Mouse (Mus musculus) hindbrain, embryonic 14.5 days (tissue): Measurements from ENCODE around the gene Dnal1. TPM values are rescaled to one million over a fixed set of nuclear protein-coding genes. Genes with fewer than 3 reads are reported as not detected.
A peak's percentile ranks its signal among the peaks of the same experiment; 100 is the strongest.

Experiments
- ATAC-seq: fragments of 200-750 bp; cut with Nextera tagmentation; 2 replicates; pipeline ENCODE4 v1.8.0; 2017; ENCODE audit warnings: moderate number of reproducible peaks, mild to moderate bottlenecking, moderate TSS enrichment, moderate library complexity; ENCODE audit not compliant: low FRiP score
- DNase-seq: peaks from one replicate; pipeline ENCODE4 v3.0.0-alpha.2; 2015; ENCODE audit warnings: low spot score
- H3K27ac ChIP-seq: fragments of 300-500 bp; sonication (generic); 2 replicates; pipeline ENCODE4 v1.5.1; 2014; ENCODE audit warnings: mild to moderate bottlenecking, moderate library complexity
- H3K27me3 ChIP-seq: fragments of 300-500 bp; sonication (generic); 2 replicates; pipeline ENCODE4 v1.6.1; 2014; ENCODE audit warnings: mild to moderate bottlenecking, low read length, mixed read lengths; ENCODE audit not compliant: control insufficient read depth, insufficient read depth
- H3K36me3 ChIP-seq: fragments of 300-500 bp; sonication (generic); replicated peaks from 2 replicates; pipeline ENCODE4 v1.6.1; 2014; ENCODE audit not compliant: control insufficient read depth, insufficient read depth
- H3K4me1 ChIP-seq: fragments of 300-500 bp; sonication (generic); replicated peaks from 2 replicates; pipeline ENCODE4 v1.6.1; 2014; ENCODE audit warnings: antibody characterized with exemption, low read length, mixed read lengths; ENCODE audit not compliant: control insufficient read depth, insufficient read depth
- H3K4me2 ChIP-seq: fragments of 300-500 bp; sonication (generic); replicated peaks from 2 replicates; pipeline ENCODE4 v1.6.1; 2014; ENCODE audit warnings: mild to moderate bottlenecking, moderate library complexity
- H3K4me3 ChIP-seq: fragments of 300-500 bp; sonication (generic); replicated peaks from 2 replicates; pipeline ENCODE4 v1.5.1; 2014; ENCODE audit warnings: mild to moderate bottlenecking, low read length
- H3K9ac ChIP-seq: fragments of 300-500 bp; sonication (generic); 2 replicates; pipeline ENCODE4 v1.6.1; 2014
- H3K9me3 ChIP-seq: fragments of 300-500 bp; sonication (generic); 2 replicates; pipeline ENCODE4 v1.6.1; 2016; ENCODE audit warnings: low read length; ENCODE audit not compliant: control insufficient read depth
- WGBS: fragments of 180-500 bp; shearing (Covaris S2); extraction: QIAGEN DNeasy Blood & Tissue Kit; methylation state at CpG from one replicate; pipeline ENCODE4 v1.1.7; 2014; 5-methylcytosine and 5-hydroxymethylcytosine counted together
- polyA plus RNA-seq: library from polyadenylated mRNA; unstranded; fragments of >200 nt; fragmentation: Nextera tagmentation; extraction: Ambion mirVana; gene quantifications from 2 replicates; pipeline ENCODE4 v1.2.1, GENCODE M21; 2014

Gene Dnal1
- polyA plus RNA-seq, 1 experiment from 2014 or later = 6.3 TPM

DNA sequence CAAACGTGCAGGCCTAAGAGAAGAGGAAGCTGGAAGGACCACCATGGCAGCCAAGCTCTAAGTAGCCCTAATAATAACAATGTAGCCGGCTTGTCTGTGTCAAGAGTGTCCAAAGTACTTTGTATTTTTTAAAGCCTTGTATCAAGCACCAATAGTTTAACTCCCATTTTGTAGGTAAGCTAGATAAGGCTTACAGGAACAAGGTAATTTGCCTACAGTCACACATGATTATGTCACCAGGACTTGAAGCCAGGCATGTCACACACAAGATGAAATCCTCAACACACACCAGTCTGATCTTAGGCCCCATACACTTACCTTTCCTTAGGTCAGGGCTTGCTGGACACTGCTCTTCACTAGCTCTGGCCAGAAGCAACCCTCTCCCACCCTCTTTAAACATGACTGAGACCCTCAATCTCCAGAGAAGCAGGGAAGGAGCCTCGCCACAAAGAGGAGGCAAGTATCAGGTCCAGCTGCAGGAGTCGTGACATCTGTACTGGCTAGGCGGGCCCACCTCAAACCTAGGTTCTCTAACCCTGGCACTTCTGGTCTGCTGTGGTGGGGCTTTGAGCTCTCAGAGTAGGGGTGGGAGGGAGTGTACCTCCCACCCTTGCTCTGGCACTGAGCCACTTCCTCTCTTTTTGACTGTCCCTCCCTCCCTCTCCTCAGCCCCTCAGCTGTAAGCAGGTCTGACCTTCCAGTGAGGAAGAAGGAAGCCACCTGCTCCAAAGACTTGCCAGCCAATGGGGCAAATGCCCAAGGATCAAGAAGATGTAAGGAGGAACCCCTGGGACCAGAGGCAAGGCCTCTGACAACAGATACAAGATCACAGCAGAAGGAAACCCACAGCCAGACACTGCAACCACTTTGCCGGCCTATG, 63.0 kb downstream of the Dnal1 start:
- H3K27me3 ChIP-seq = no peaks in the 10 kb centered on the region
- no peak for ATAC-seq
- peaks cover 56% of the 10 kb centered on the region for H3K4me1 ChIP-seq
- H3K27ac ChIP-seq = peak overlapping the region; percentile 96
- peaks cover 14% of the 10 kb centered on the region for H3K36me3 ChIP-seq
- peak overlapping the region; percentile 65; the same call in 1 of the 2 replicates for H3K9ac ChIP-seq
- peak overlapping the region; percentile 71; the same call in 1 of the 2 replicates for H3K4me2 ChIP-seq
- no peak overlapping the region for H3K4me3 ChIP-seq
- no peaks in the 10 kb centered on the region for H3K9me3 ChIP-seq
- WGBS = 36% methylated on average over 6 of the region's 6 CpGs
- no peak for DNase-seq

- Histone ChIP-seq H3K9me3 (no peaks in the 10 kb centered on the region), H3K4me3 (no peak overlapping the region), H3K27me3 (no peaks in the 10 kb centered on the region), H3K27ac (no peak overlapping the region), H3K9ac (no peak overlapping the region), H3K36me3 (peaks cover 9% of the 10 kb centered on the region), H3K4me2 (no peak overlapping the region), H3K4me1 (peaks cover 56% of the 10 kb centered on the region)
- ATAC-seq (no peak), DNase-seq (no peak)
- WGBS = 54% methylated on average over 1 of the region's 1 CpGs
Observed at GRCm38 (mm10) chr12:84178052-84178451, 63.9 kb downstream of the Dnal1 start.

DNA sequence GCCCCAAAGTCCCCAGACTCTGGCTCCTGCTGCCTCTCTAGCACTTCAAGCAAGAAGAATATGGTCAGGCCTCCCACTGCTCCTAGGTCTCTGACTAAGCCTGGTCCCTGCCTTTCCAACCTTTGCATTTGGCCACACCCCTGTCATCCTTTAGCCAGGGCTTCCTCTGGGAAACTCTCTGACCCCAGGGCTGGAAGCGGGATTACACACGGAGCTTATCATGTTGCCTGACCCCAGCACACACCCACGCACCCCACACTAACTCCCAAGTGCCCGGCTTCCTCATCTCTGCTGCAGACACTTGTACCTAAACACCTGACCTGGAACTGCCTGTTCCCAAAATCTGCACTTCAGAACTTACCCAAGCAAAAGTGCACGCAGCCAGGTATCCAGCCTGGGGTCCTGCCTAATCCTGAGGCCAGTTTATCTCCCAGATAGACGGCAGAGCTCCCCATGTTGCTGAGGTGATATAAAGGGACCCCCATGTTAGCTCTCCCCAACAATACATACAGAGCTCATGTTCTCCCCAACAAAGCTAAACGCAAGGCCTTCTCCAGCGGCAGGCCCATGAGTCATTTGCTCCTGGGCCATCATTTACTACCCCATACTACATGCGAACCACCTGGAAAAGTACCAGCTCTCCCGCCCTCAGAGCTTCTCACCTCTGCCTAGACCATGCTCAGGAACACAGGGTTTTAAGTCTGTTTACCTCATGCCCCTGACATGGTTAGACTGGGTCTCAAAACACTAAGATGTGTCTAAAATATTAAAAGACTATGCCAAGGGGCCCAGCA, 64.7 kb downstream of the Dnal1 start:
- Histone ChIP-seq H3K36me3 (peaks cover under 1% of the 10 kb centered on the region; the same call in 1 of the 2 replicates), H3K9me3 (no peaks in the 10 kb centered on the region), H3K9ac (no peak overlapping the region), H3K4me3 (no peak overlapping the region), H3K4me1 (peaks cover 56% of the 10 kb centered on the region), H3K4me2 (no peak overlapping the region), H3K27ac (no peak overlapping the region), H3K27me3 (no peaks in the 10 kb centered on the region)
- DNase-seq (no peak), ATAC-seq (no peak)
- 73% methylated on average over 10 of the region's 10 CpGs for WGBS

DNA sequence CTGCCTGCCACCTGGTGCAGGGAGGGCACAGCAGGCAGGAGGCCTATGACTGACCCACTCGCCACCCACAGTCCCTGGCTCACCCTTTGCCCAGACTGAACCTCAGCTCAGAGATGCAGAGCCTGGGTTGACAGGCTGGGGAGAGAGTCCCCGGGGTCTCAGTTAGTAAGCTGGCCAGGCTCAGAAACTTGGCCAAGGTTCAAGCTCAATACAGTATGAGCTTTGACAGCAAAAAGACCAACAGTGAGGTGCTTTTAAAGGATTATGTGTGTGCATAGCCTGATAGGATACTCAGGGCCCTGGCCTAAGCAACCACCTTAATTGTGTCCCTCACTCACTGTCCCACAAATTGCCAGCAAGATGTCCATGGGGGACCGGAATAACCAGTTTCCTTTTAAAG, 65.9 kb downstream of the Dnal1 start:
- ATAC-seq = no peak
- peaks cover 52% of the 10 kb centered on the region for H3K4me1 ChIP-seq
- peak overlapping the region; percentile 68; the same call in 1 of the 2 replicates for H3K27ac ChIP-seq
- no peaks in the 10 kb centered on the region for H3K9me3 ChIP-seq
- H3K27me3 ChIP-seq = no peaks in the 10 kb centered on the region
- no peak overlapping the region for H3K4me2 ChIP-seq
- H3K9ac ChIP-seq = no peak overlapping the region
- no peak for DNase-seq
- 60% methylated on average over 3 of the region's 3 CpGs for WGBS
- H3K4me3 ChIP-seq = no peak overlapping the region
- no peaks in the 10 kb centered on the region for H3K36me3 ChIP-seq

DNA sequence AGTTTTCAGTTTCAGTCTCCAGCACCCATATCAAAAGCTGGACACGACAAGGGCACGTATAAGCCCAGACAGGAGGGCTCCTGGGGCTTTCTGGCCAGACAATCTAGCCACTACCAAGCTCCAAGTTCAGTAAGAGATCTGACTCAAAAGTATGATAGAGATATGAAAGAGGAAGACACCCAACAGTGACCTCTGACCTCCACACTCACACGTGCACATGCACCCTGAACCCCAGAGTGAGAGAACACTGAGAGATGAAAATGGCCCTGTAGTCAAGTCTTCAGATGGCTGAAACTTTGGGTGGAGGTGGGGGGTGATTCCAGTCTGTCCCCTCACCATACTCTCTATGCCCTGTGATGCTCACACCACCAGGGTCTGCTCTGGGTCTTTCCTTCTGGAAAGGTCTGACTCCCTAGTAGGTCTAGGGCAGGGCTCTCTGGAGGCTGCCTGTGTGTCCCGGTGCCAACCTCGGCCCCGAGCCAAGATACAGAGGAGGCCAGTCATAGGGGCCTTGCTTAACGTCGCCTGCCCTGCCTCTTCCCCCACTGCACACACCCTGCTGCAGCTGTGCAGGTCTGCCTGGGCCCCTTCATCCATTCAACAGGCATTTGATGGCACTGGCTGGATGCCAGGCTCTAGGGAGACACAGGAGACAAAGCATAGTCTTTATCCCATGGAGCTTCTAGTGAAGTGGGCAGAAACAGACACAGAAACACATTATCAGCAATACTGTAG, 66.7 kb downstream of the Dnal1 start:
- WGBS = 51% methylated on average over 8 of the region's 8 CpGs
- peak overlapping the region; percentile 2; the same call in 1 of the 2 replicates for H3K4me2 ChIP-seq
- no peaks in the 10 kb centered on the region for H3K36me3 ChIP-seq
- H3K4me3 ChIP-seq = no peak overlapping the region
- DNase-seq (peak; percentile 56), ATAC-seq (peak; percentile 78)
- no peaks in the 10 kb centered on the region for H3K27me3 ChIP-seq
- no peaks in the 10 kb centered on the region for H3K9me3 ChIP-seq
- H3K4me1 ChIP-seq = peaks cover 44% of the 10 kb centered on the region
- peak overlapping the region; percentile 68 for H3K27ac ChIP-seq
- no peak overlapping the region for H3K9ac ChIP-seq

DNA sequence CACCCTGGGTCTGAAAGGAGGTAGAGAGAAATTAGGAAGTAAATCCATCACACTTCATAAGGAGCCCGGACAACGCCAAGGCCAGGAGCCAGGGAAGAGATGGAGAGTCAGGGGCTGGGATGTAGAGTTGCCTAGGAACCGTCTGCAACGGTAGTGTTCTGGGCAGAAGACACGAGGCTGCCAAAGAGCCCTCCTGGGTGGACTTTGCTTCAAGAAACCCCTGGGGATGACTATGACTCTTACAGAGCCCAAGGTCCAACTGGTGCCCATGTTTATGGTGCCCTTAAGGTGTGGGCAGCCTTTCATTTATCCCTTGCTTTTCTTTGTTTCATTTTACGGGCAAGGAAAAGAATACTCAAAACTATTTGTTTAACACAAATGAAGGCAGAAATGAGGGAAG, 67.8 kb downstream of the Dnal1 start:
- no peaks in the 10 kb centered on the region for H3K27me3 ChIP-seq
- no peak for DNase-seq
- H3K4me2 ChIP-seq = 0 out of 2 replicates have a peak overlapping the region, but pooled peaks have one; percentile 2
- no peak overlapping the region for H3K4me3 ChIP-seq
- 0 out of 2 replicates have a peak overlapping the region, but pooled peaks have one; percentile 68 for H3K27ac ChIP-seq
- 49% methylated on average over 6 of the region's 6 CpGs for WGBS
- no peak for ATAC-seq
- no peak overlapping the region for H3K9ac ChIP-seq
- no peaks in the 10 kb centered on the region for H3K36me3 ChIP-seq
- no peaks in the 10 kb centered on the region for H3K9me3 ChIP-seq
- H3K4me1 ChIP-seq = peaks cover 32% of the 10 kb centered on the region

GRCm38 (mm10) chr12:84184979-84185378, 70.8 kb downstream of the Dnal1 start:
- Histone ChIP-seq H3K4me3 (no peak overlapping the region), H3K9ac (no peak overlapping the region), H3K36me3 (no peaks in the 10 kb centered on the region), H3K4me1 (peaks cover 45% of the 10 kb centered on the region), H3K4me2 (no peak overlapping the region), H3K27ac (no peak overlapping the region), H3K9me3 (no peaks in the 10 kb centered on the region), H3K27me3 (no peaks in the 10 kb centered on the region)
- WGBS = 81% methylated on average over 5 of the region's 5 CpGs
- ATAC-seq (no peak), DNase-seq (no peak)

DNA sequence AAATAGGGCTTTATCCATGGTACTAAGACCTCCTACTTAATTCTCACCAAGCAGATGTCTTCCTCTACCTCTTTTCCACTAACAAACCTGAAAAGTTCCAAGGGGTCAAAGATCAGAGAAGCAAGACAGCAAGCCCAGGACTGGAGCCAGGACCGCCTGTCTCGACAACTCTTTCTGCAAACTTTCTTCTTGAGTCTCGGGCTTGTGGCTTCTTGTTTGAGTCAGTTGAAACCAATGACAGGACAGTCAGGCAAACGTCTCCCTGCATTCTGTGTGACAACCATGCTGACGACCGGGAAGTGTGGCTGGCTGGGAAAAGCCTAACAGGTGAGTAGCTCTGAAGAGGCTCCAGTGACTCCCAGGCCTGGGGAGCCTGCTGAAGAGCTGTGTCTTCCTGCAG, 71.4 kb downstream of the Dnal1 start:
- Histone ChIP-seq H3K4me2 (no peak overlapping the region), H3K4me3 (no peak overlapping the region), H3K9me3 (no peaks in the 10 kb centered on the region), H3K36me3 (no peaks in the 10 kb centered on the region), H3K27ac (no peak overlapping the region), H3K9ac (no peak overlapping the region), H3K4me1 (peaks cover 45% of the 10 kb centered on the region), H3K27me3 (no peaks in the 10 kb centered on the region)
- DNase-seq (no peak), ATAC-seq (no peak)
- 76% methylated on average over 6 of the region's 6 CpGs for WGBS

DNA sequence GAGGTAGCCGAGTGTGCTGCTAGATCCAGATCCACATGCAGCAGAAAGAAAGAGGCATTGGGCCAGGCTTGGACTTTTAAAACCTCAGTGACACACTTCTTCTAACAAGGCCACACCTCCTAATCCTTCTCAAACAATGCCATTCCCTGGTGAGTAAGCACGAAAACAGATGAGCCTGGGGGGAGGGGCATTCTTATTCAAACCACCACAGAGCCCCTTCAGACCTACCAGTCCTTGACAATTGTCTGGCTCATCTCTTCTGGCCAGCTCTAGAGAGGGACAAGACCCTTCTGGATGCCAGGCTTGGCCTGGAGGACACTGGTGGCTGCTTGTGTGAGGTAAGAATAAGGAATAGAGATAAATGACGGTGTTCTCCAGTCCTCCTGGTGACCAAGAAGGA, 72.4 kb downstream of the Dnal1 start:
- WGBS = 62% methylated on average over 3 of the region's 3 CpGs
- Histone ChIP-seq H3K27ac (no peak overlapping the region), H3K4me1 (peaks cover 45% of the 10 kb centered on the region), H3K9ac (no peak overlapping the region), H3K4me3 (no peak overlapping the region), H3K27me3 (no peaks in the 10 kb centered on the region), H3K9me3 (no peaks in the 10 kb centered on the region), H3K4me2 (no peak overlapping the region), H3K36me3 (no peaks in the 10 kb centered on the region)
- peak; percentile 21; the same call in 1 of the 2 replicates for ATAC-seq
- DNase-seq = no peak
